Mouse (Mus musculus) myocyte (in vitro differentiated cells): ENCODE data around the gene B4gat1. TPM values are rescaled to one million over a fixed set of nuclear protein-coding genes. Genes with fewer than 3 reads are reported as not detected.

Experiments used
- H3K27me3 ChIP-seq: one replicate; pipeline ENCODE4 v1.6.1; 2011; ENCODE audit not compliant: control insufficient read depth, insufficient read depth, insufficient read length
- H3K36me3 ChIP-seq: one replicate; pipeline ENCODE4 v1.6.1; 2011; ENCODE audit not compliant: control insufficient read depth, insufficient read depth
- H3K4me2 ChIP-seq: one replicate; pipeline ENCODE4 v1.6.1; 2011; ENCODE audit warnings: low read depth, control low read depth
- H3K4me3 ChIP-seq: one replicate; pipeline ENCODE4 v1.5.1; 2011; ENCODE audit warnings: mild to moderate bottlenecking, control low read depth, moderate library complexity
- H3K79me2 ChIP-seq: one replicate; pipeline ENCODE4 v1.6.1; 2011; ENCODE audit not compliant: control insufficient read depth, insufficient read depth
- H3ac ChIP-seq: one replicate; pipeline ENCODE4 v1.6.1; 2011; ENCODE audit not compliant: control insufficient read depth, insufficient read length
- CEBPB ChIP-seq: IDR thresholded peaks from 2 replicates; pipeline ENCODE4 v1.6.1; 2011; ENCODE audit warnings: mild to moderate bottlenecking, moderate library complexity; ENCODE audit not compliant: poor library complexity, insufficient read depth, severe bottlenecking
- E2F4 ChIP-seq: IDR thresholded peaks from one replicate; pipeline ENCODE4 v1.6.1; 2011; ENCODE audit warnings: mild to moderate bottlenecking, control low read depth, moderate library complexity; ENCODE audit not compliant: insufficient read depth
- MAX ChIP-seq: IDR thresholded peaks from one replicate; pipeline ENCODE4 v1.6.1; 2011; ENCODE audit warnings: low read depth, mild to moderate bottlenecking, control low read depth
- MYOD1 ChIP-seq, 3 experiments: IDR thresholded peaks; one replicate each; pipeline ENCODE4 v1.6.1; 2011; ENCODE audit warnings: control low read depth in 2 of 3, low read depth in 2 of 3, mild to moderate bottlenecking in 2 of 3, moderate library complexity in 1 of 3; ENCODE audit not compliant: insufficient read length in 2 of 3, control insufficient read depth in 1 of 3
- MYOG ChIP-seq, 3 experiments: IDR thresholded peaks; one replicate each; pipeline ENCODE4 v1.6.1; 2011; ENCODE audit warnings: control low read depth in 2 of 3, low read depth in 2 of 3, mild to moderate bottlenecking in 2 of 3; ENCODE audit not compliant: insufficient read length in 2 of 3, control insufficient read depth in 1 of 3, insufficient read depth in 1 of 3
- POLR2A ChIP-seq: IDR thresholded peaks from one replicate; pipeline ENCODE4 v1.6.1; 2011; ENCODE audit warnings: low read depth, mild to moderate bottlenecking, control low read depth, moderate library complexity; ENCODE audit not compliant: insufficient read length
- POLR2AphosphoS2 ChIP-seq: IDR thresholded peaks from one replicate; pipeline ENCODE4 v1.6.1; 2011; ENCODE audit warnings: low read depth, control low read depth; ENCODE audit not compliant: insufficient read length
- REST ChIP-seq: IDR thresholded peaks from one replicate; pipeline ENCODE4 v1.6.1; 2011; ENCODE audit warnings: mild to moderate bottlenecking, control low read depth, moderate library complexity; ENCODE audit not compliant: insufficient read depth, insufficient read length
- SRF ChIP-seq: IDR thresholded peaks from one replicate; pipeline ENCODE4 v1.6.1; 2011; ENCODE audit warnings: low read depth; ENCODE audit not compliant: control insufficient read depth, insufficient read length
- TCF12 ChIP-seq: IDR thresholded peaks from one replicate; pipeline ENCODE4 v1.6.1; 2011; ENCODE audit warnings: mild to moderate bottlenecking, control low read depth; ENCODE audit not compliant: poor library complexity, insufficient read depth, severe bottlenecking
- TCF3 ChIP-seq: IDR thresholded peaks from one replicate; pipeline ENCODE4 v1.6.1; 2011; ENCODE audit warnings: low read depth, control low read depth; ENCODE audit not compliant: insufficient read length
- USF1 ChIP-seq: IDR thresholded peaks from one replicate; pipeline ENCODE4 v1.6.1; 2011; ENCODE audit warnings: low read depth, mild to moderate bottlenecking, control low read depth, moderate library complexity
- polyA plus RNA-seq: library from polyadenylated mRNA; unstranded; fragments of >200 nt; fragmentation: generic; extraction: Trizol; gene quantifications from one replicate; pipeline ENCODE4 v1.2.1, GENCODE M21; 2012; ENCODE audit warnings: missing spikeins

The B4gat1 gene
- polyA plus RNA-seq, 1 experiment = 46.7 TPM

DNA sequence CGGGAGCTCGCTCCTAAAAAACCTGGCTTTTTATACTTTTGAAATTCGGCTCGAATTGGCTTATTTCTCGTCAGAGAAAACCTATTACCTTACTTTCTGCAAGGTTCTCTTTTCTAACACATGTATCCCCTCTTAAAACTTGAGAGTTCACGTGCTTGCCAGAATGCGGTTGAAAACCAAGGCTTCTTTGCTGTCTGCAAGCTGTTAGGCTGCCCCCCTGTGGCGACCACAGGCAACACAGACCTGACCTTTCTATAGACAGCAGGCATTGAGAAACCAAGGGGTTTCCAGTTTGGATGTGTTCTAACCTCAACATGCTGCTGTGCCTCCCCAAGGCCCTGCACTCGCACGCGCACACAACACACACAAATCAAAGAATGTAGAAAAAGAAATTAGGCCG lies 21.8 kb upstream of the B4gat1 start:
- no peak overlapping the region for H3ac ChIP-seq
- H3K4me3 ChIP-seq = no peak overlapping the region
- TF ChIP-seq MAX (peak; percentile 51), E2F4 (no peak)
- H3K79me2 ChIP-seq = no peaks in the 10 kb centered on the region
- H3K4me2 ChIP-seq = peak overlapping the region; percentile 91
- no peaks in the 10 kb centered on the region for H3K36me3 ChIP-seq
- no peaks in the 10 kb centered on the region for H3K27me3 ChIP-seq

GRCm38 (mm10) chr19:5017611-5018010 lies 21.0 kb upstream of the B4gat1 start:
- no peak overlapping the region for H3ac ChIP-seq
- peak overlapping the region; percentile 91 for H3K4me2 ChIP-seq
- H3K4me3 ChIP-seq = no peak overlapping the region
- no peaks in the 10 kb centered on the region for H3K79me2 ChIP-seq
- no peaks in the 10 kb centered on the region for H3K27me3 ChIP-seq
- peak; percentile 77 to 88 (median 83) for TF ChIP-seq MYOD1 (IDR thresholded peaks at IDR 0.05; ENCODE audit: control insufficient read depth in 1 of 3, insufficient read length in 2 of 3, low read depth in 2 of 3)
- 0 out of 2 replicates have a peak, but pooled peaks have one; percentile 20 for TF ChIP-seq CEBPB
- peak; percentile 44 for TF ChIP-seq USF1
- TF ChIP-seq E2F4 = no peak
- peak in 1 of 3 experiments; percentile 96 for TF ChIP-seq MYOG (IDR thresholded peaks at IDR 0.05; ENCODE audit: control insufficient read depth in 1 of 3, insufficient read depth in 1 of 3, insufficient read length in 2 of 3, low read depth in 2 of 3)
- peak; percentile 74 for TF ChIP-seq TCF12
- no peaks in the 10 kb centered on the region for H3K36me3 ChIP-seq

DNA sequence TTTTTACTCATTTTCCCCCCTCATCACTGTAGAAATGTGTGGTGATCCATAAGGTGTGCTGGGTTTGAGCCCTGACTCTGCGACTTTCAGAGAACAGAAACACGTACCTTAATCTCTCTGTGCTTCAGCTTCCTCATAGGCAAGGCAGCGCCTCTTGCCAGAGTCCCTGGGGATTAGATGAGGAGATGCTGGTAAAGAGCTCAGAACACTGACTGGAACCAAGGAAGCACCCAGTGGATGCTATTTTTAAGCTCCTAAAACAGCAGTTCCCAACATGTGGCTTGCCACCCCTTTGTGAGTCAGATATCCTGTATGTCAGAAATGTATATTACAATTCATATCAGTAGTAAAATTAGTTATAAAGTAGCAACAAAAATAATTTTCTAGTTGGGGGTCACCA lies 20.4 kb upstream of the B4gat1 start:
- Histone ChIP-seq H3K4me2 (peak overlapping the region; percentile 91), H3K4me3 (no peak overlapping the region), H3K79me2 (no peaks in the 10 kb centered on the region), H3K27me3 (no peaks in the 10 kb centered on the region), H3K36me3 (no peaks in the 10 kb centered on the region), H3ac (no peak overlapping the region)
- TF ChIP-seq POLR2A = no peak
- TF ChIP-seq REST = no peak
- TF ChIP-seq TCF12 = no peak
- no peak for TF ChIP-seq E2F4
- TF ChIP-seq CEBPB = no peak
- TF ChIP-seq USF1 = no peak
- TF ChIP-seq SRF = no peak
- no peak for TF ChIP-seq TCF3
- no peak for TF ChIP-seq POLR2AphosphoS2
- no peak for TF ChIP-seq MYOD1 (IDR thresholded peaks at IDR 0.05; ENCODE audit: control insufficient read depth in 1 of 3, insufficient read length in 2 of 3, low read depth in 2 of 3)
- TF ChIP-seq MAX = no peak

GRCm38 (mm10) chr19:5021416-5021815 lies 17.2 kb upstream of the B4gat1 start:
- no peak overlapping the region for H3ac ChIP-seq
- H3K4me3 ChIP-seq = no peak overlapping the region
- peaks cover 5% of the 10 kb centered on the region for H3K79me2 ChIP-seq
- no peaks in the 10 kb centered on the region for H3K27me3 ChIP-seq
- peak overlapping the region; percentile 40 for H3K4me2 ChIP-seq
- TF ChIP-seq TCF3 (no peak), USF1 (no peak), TCF12 (peak; percentile 51), MYOD1 (IDR thresholded peaks at IDR 0.05; ENCODE audit: control insufficient read depth in 1 of 3, insufficient read length in 2 of 3, low read depth in 2 of 3) (peak; percentile 61 to 83 (median 83)), REST (no peak), E2F4 (no peak), MYOG (IDR thresholded peaks at IDR 0.05; ENCODE audit: control insufficient read depth in 1 of 3, insufficient read depth in 1 of 3, insufficient read length in 2 of 3, low read depth in 2 of 3) (peak in 2 of 3 experiments; percentile 46 to 67), POLR2A (no peak), POLR2AphosphoS2 (no peak)
- no peaks in the 10 kb centered on the region for H3K36me3 ChIP-seq

DNA sequence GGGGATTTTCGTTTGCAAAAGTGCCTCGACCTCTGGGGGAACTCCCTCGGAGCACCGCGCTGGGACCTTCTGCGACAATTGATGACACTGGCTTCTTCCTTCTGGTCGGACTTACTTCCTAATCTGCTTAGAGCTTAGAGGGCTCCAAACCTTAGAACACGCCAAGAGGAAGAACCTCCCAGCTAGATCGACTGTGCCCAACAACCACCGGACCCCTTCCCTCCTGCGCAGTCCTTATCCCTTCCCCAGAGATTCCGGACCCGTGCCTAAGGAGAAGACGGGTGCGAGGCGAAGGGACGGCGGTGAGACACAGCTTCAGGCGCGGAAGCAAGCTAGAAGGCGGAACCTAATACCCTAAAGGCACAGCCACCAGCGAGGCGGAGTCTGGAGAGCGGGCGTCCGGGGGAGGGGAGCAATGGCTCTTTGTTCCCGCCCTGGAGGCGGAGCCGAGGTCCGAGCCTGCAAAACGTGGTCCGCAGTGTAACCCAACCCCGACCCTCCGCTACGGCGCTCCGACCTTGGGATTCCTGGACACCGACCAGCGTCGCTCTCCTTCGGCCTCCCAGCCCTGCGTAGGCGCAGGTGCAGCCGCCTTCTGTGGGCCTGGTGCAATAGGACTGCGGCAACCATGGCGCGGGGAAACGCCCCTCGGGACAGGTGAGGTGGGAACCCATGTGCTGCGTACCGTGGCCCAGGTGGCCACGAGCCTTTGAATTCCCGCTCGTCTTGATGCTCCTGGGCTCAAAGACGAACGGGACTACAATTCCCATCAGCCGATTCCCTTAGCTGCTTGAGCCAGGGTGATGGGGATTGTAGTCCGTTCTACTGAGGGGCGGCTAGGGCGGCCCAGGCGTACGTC lies 14.8 kb upstream of the B4gat1 start, which contains the start of gene Slc29a2:
Slc29a2 (plus strand) TSS at position 240 of the 859 bp plus-strand sequence.
- TF ChIP-seq MAX (no peak), CEBPB (no peak), MYOD1 (IDR thresholded peaks at IDR 0.05; ENCODE audit: control insufficient read depth in 1 of 3, insufficient read length in 2 of 3, low read depth in 2 of 3) (peak in 1 of 3 experiments; percentile 41), E2F4 (no peak), POLR2AphosphoS2 (peak; percentile 96), TCF3 (no peak), REST (peak; percentile 38), USF1 (no peak), POLR2A (peak; percentile 95), SRF (peak; percentile 69), TCF12 (no peak), MYOG (IDR thresholded peaks at IDR 0.05; ENCODE audit: control insufficient read depth in 1 of 3, insufficient read depth in 1 of 3, insufficient read length in 2 of 3, low read depth in 2 of 3) (peak in 2 of 3 experiments; percentile 5 to 36)
- Histone ChIP-seq H3K4me2 (peak within 1 kb of the TSS; percentile 90), H3K4me3 (peak within 1 kb of the TSS; percentile 70), H3K36me3 (no peaks in the 10 kb centered on the region), H3K79me2 (peaks cover 5% of the 10 kb centered on the region), H3K27me3 (no peaks in the 10 kb centered on the region), H3ac (peak within 1 kb of the TSS; percentile 10)
